Mouse (Mus musculus): ENCODE results near the gene Irf7. TPM values are rescaled to one million over a fixed set of nuclear protein-coding genes. Genes with fewer than 3 reads are reported as not detected.

Gene Irf7
- total and polyA plus RNA-seq, 3 experiments, result 7.7 to 26.2 (median 10.5) TPM

DNA sequence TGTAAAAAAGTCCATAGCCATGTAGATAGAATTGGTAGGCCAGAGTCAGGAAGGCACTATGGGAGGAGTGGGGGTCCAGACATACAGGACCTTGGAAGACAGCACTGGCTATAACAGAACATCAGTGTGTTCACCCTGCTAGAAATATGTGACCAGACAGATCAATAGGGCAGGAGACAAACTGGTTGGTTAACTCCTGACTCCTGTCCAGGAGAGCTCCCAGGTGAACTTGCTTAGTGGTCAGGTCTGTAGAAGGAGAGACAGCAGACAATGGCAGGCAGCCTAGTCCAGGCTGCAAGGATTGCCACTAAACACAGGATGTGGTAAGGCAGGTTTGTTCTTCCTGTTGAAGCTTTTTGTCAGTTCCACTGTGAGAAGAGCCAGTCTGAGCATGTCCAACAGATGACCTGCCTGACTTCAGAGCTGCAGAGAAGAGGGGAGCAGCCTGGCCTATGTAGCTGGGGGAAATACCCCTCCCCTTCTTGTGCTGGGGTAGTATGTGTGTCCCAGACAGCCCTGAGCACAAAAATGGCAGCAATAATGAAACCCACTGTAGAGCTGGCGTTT, 36.5 kb upstream of the Irf7 start:
- H3K9ac ChIP-seq (ENCODE audit: insufficient read depth, low read depth), result no peak overlapping the region
- in situ Hi-C loops (cut with MboI; ENCODE audit: low pct_ligation_motif_present, low pct_unique_long_range_greater_than_20kb, low sequenced_read_pairs), result no loop called here
- peaks cover 61 to 92% of the 10 kb centered on the region in 2 experiments for H3K36me3 ChIP-seq (replicated peaks in 1 of 2; ENCODE audit: control insufficient read depth in 1 of 2, insufficient read depth in 1 of 2, low read length in 1 of 2)
- H3K27me3 ChIP-seq (replicated peaks), result no peaks in the 10 kb centered on the region
- H3K27ac ChIP-seq (ENCODE audit: insufficient read depth, low read depth), result no peak overlapping the region
- no peak for DNase-seq (ENCODE audit: extremely low read depth)
- dilution Hi-C loops (cut with MboI; ENCODE audit: extremely low pct_ligation_motif_present, extremely low pct_unique_long_range_greater_than_20kb, low sequenced_read_pairs), result no loop called here
- no peak overlapping the region for H3K4me3 ChIP-seq (replicated peaks in 1 of 3; ENCODE audit: low read depth in 2 of 3, low read length in 2 of 3, poor library complexity in 1 of 3)
- no peak overlapping the region for H3K4me2 ChIP-seq (ENCODE audit: insufficient read depth, low read depth, poor library complexity, severe bottlenecking)
- H3K9me3 ChIP-seq (replicated peaks; ENCODE audit: low read length), result no peaks in the 10 kb centered on the region
- no peaks in the 10 kb centered on the region for H3K79me2 ChIP-seq (replicated peaks; ENCODE audit: control insufficient read depth, extremely low read depth, insufficient read depth, poor library complexity, severe bottlenecking)
- TF ChIP-seq EP300 (IDR thresholded peaks at IDR 0.05; ENCODE audit: low read length) (no peak), JUND (conservative IDR thresholded peaks at IDR 0.05; ENCODE audit: low read depth, low read length) (no peak), MAZ (IDR thresholded peaks at IDR 0.05; ENCODE audit: low read depth, low read length) (no peak), ZMIZ1 (IDR thresholded peaks at IDR 0.05; ENCODE audit: low read depth, low read length) (no peak), POLR2A (IDR thresholded peaks at IDR 0.05; ENCODE audit: low read depth, low read length) (no peak), E2F4 (IDR thresholded peaks at IDR 0.05; ENCODE audit: insufficient replicate concordance, low read depth, low read length) (no peak), UBTF (IDR thresholded peaks at IDR 0.05; ENCODE audit: low read depth, low read length) (no peak), ZKSCAN1 (IDR thresholded peaks at IDR 0.05; ENCODE audit: borderline replicate concordance, low read depth, low read length) (no peak), KAT2A (IDR thresholded peaks at IDR 0.05; ENCODE audit: insufficient replicate concordance, low read length) (no peak), NRF1 (IDR thresholded peaks at IDR 0.05; ENCODE audit: low read depth, low read length) (no peak), MAX (IDR thresholded peaks at IDR 0.05; ENCODE audit: low read length) (no peak), CTCF (conservative IDR thresholded peaks at IDR 0.05 in 1 of 2, IDR thresholded peaks at IDR 0.05 in 1 of 2; ENCODE audit: low read depth in 2 of 2, low read length in 2 of 2) (no peak), SMC3 (IDR thresholded peaks at IDR 0.05; ENCODE audit: low read depth, low read length) (no peak), IRF4 (IDR thresholded peaks at IDR 0.05; ENCODE audit: low read depth, low read length) (no peak), GABPA (IDR thresholded peaks at IDR 0.05; ENCODE audit: insufficient replicate concordance, low read depth, low read length) (no peak)
- H3K4me1 ChIP-seq (ENCODE audit: control insufficient read depth in 1 of 2, insufficient read depth in 2 of 2), result peaks cover 0 to 9% of the 10 kb centered on the region in 2 experiments; a peak in 1 of 4 replicates

DNA sequence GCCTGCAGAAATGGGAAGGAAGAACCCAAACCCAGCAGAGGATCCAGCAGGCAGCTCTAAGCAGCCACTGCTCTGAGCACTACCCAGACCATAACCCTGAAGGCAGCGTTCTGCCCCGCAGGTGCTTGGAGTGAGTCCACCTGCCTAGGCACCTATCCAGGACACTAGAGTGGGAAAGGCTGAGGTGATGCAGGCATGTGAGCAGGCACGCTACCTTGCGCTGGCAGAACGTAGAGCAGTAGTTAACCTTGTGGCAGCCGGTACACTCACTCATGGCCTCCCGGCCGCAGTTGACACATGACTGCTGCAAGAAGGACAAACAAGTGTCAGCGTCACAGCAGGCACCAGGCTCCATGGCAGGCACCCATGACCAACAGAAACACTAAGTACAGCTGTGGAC, 35.1 kb upstream of the Irf7 start:
- H3K9me3 ChIP-seq (replicated peaks; ENCODE audit: low read length), result no peaks in the 10 kb centered on the region
- in situ Hi-C loops (cut with MboI; ENCODE audit: low pct_ligation_motif_present, low pct_unique_long_range_greater_than_20kb, low sequenced_read_pairs) (no loop called here), dilution Hi-C loops (cut with MboI; ENCODE audit: extremely low pct_ligation_motif_present, extremely low pct_unique_long_range_greater_than_20kb, low sequenced_read_pairs) (no loop called here)
- TF ChIP-seq CHD1 (IDR thresholded peaks at IDR 0.05; ENCODE audit: low read depth, low read length) (no peak), TBP (conservative IDR thresholded peaks at IDR 0.05; ENCODE audit: low read depth, low read length) (no peak), MAZ (IDR thresholded peaks at IDR 0.05; ENCODE audit: low read depth, low read length) (no peak), CTCF (conservative IDR thresholded peaks at IDR 0.05 in 1 of 2, IDR thresholded peaks at IDR 0.05 in 1 of 2; ENCODE audit: low read depth in 2 of 2, low read length in 2 of 2) (no peak), GABPA (IDR thresholded peaks at IDR 0.05; ENCODE audit: insufficient replicate concordance, low read depth, low read length) (no peak), NRF1 (IDR thresholded peaks at IDR 0.05; ENCODE audit: low read depth, low read length) (no peak), BHLHE40 (IDR thresholded peaks at IDR 0.05; ENCODE audit: low read depth, low read length) (no peak), ZC3H11A (IDR thresholded peaks at IDR 0.05; ENCODE audit: low read depth, low read length) (no peak), KAT2A (IDR thresholded peaks at IDR 0.05; ENCODE audit: insufficient replicate concordance, low read length) (no peak), E2F4 (IDR thresholded peaks at IDR 0.05; ENCODE audit: insufficient replicate concordance, low read depth, low read length) (no peak), ZNF384 (IDR thresholded peaks at IDR 0.05; ENCODE audit: low read depth, low read length) (no peak)
- no peak overlapping the region for H3K9ac ChIP-seq (ENCODE audit: insufficient read depth, low read depth)
- H3K4me3 ChIP-seq (replicated peaks in 1 of 3; ENCODE audit: low read depth in 2 of 3, low read length in 2 of 3, poor library complexity in 1 of 3), result no peak overlapping the region
- H3K36me3 ChIP-seq (replicated peaks in 1 of 2; ENCODE audit: control insufficient read depth in 1 of 2, insufficient read depth in 1 of 2, low read length in 1 of 2), result peaks cover 57 to 91% of the 10 kb centered on the region in 2 experiments
- H3K4me2 ChIP-seq (ENCODE audit: insufficient read depth, low read depth, poor library complexity, severe bottlenecking), result no peak overlapping the region
- no peak for DNase-seq (ENCODE audit: extremely low read depth)
- H3K79me2 ChIP-seq (replicated peaks; ENCODE audit: control insufficient read depth, extremely low read depth, insufficient read depth, poor library complexity, severe bottlenecking), result no peaks in the 10 kb centered on the region
- H3K4me1 ChIP-seq (ENCODE audit: control insufficient read depth in 1 of 2, insufficient read depth in 2 of 2), result peaks cover 0 to 9% of the 10 kb centered on the region in 2 experiments; a peak in 1 of 4 replicates
- no peaks in the 10 kb centered on the region for H3K27me3 ChIP-seq (replicated peaks)
- no peak overlapping the region for H3K27ac ChIP-seq (ENCODE audit: insufficient read depth, low read depth)
